Mouse (Mus musculus): ENCODE results near the gene Wnt5a.

The Wnt5a gene

DNA sequence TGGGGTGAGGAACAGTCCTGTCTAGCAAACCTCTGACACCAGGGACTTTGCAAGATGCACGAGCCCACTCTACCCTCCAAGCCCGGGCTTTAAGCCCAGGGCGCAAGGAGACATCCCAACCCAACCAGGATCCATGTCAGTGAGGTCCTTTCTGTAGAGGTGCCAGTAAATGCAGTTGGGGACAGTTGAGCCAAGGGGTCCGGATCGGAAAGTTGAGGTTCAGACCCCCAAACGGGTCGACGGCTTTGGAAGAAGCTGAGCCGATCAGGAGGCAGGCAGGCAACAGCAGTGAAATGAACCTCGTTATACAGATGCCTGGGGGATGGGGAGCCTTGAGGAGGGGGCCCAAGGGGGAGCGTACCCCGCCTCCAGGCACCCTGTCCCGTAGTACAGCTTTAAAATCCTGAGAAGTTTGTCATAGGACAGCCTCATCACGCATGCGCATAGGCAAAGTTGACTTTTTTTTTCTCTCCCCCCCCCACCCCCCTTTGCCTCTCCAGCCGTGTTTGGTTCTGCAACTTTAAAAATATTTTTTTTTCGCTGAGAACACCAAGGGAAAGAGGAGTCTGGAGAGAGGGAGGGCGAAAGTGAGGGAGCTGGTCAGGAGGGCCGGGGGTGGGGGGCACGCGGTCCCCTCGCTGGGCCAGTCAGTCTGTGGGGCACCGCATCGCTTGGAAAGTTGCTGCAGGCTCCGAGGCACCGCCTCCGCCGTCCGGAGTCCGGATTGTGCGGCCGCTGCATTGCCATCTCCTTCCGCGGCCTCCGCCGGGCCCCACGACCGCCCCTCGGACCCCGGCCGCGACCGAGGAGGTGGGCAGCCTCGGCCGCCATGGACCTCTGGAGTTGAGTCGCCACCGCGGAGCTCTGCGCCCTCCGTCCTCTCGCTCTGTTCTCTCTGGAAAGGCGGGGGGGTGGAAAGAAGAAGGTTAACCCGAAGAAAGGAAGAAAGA lies at the start of gene Wnt5a:
Gene Wnt5a (plus strand): TSS at position 650 of the 950 bp plus-strand sequence.
- DNase-seq (ENCODE audit: low spot score in 2 of 2), result no peak

- DNase-seq (ENCODE audit: low spot score in 2 of 2), result no peak
These were observed 48.0 kb upstream of the Wnt5a start for GRCm38 (mm10) chr14:28456372-28457076.

GRCm38 (mm10) chr14:28457428-28457827 lies 47.1 kb upstream of the Wnt5a start:
- no peak for DNase-seq (ENCODE audit: low spot score in 2 of 2)

DNA sequence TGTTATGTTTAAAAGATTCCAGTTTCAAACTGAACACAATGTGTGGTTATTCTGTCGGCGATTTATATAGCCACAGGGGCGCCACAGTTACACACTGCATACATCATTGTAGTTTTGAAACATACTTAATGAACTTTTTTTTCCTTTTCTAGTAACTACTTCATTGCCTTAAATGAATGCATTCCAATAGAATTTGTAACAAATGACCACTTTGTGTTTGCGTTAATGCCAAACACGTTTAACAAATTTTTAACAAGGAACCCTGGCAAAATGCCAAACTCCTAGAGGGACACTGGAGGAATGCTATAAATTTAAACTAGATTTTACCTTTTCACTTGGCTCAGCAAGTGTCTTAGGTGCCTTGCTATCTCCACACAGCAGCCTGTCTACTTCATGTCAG lies 36.6 kb upstream of the Wnt5a start:
- no peak for DNase-seq (ENCODE audit: low spot score in 2 of 2)

- no peak for DNase-seq (ENCODE audit: low spot score in 2 of 2)
These were observed 34.9 kb upstream of the Wnt5a start for GRCm38 (mm10) chr14:28469696-28470095.

DNA sequence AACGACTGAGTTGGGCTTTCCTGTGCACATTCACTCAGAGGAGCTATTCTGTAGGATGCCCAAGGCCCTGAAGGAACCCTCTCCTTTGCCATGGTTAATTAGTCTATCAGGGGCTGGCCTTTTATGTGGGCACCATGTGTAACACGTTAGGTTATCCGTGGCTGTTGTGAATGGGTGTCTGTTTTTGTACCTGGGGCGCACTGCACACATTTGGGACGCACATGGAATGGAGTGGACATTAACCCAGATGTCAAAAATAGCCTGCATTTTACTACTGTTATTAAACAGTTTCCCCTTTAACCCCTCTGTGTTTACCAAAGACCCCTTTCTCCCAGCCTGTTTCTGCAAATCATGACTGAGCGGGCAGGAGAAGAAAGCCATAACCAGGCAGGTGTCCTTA lies 34.3 kb upstream of the Wnt5a start:
- DNase-seq (ENCODE audit: low spot score in 2 of 2), result no peak

DNA sequence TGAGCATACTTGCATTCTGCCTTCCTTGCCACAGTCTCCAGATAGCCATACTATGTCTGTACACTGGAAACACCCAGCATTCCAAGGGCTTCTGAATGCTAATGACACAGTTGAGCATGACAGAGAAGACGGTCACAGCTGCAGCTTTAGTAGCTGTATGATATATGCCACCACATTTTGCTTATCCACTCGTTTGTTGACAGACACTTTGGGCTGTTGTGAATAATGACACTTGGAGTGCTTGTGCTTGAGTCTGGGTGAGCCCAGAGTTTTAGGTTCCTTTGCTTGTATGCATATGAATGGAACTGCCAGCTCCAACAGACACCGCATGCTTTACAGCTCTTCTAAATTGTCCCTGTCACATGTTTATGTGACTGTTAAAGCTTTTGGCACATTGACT lies 29.5 kb upstream of the Wnt5a start:
- DNase-seq (ENCODE audit: low spot score in 2 of 2), result no peak

DNA sequence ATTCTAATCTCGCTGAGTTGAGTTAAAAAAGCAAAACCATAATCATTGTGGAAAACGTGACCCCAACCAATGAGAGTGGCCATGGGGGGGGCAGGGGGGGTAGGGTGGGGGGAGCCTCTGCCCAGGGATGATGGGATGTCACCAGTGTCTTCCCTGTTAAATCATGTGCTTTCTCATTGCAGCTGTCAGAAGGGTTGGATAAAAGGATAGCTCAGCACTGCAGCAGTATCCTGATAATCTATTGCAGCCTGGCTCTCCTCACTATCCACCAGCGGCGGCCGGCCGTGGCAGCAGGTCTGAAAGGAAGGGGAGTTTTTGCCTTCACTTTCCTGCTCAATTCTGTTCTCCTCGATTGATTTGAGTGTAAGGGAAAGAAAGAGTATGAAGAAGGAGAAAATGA lies 29.1 kb upstream of the Wnt5a start:
- DNase-seq (ENCODE audit: low spot score in 2 of 2), result no peak

- DNase-seq (ENCODE audit: low spot score in 2 of 2), result no peak
These were observed 27.8 kb upstream of the Wnt5a start for GRCm38 (mm10) chr14:28476746-28477145.

- DNase-seq (ENCODE audit: low spot score in 2 of 2), result no peak
These were observed 23.7 kb upstream of the Wnt5a start for GRCm38 (mm10) chr14:28480866-28481265.

- no peak for DNase-seq (ENCODE audit: low spot score in 2 of 2)
These were observed 10.7 kb upstream of the Wnt5a start for GRCm38 (mm10) chr14:28493806-28494205.

- DNase-seq (ENCODE audit: low spot score in 2 of 2), result no peak
These were observed 10.3 kb upstream of the Wnt5a start for GRCm38 (mm10) chr14:28494273-28494672.

- DNase-seq (ENCODE audit: low spot score in 2 of 2), result no peak
These were observed 3.2 kb upstream of the Wnt5a start for GRCm38 (mm10) chr14:28501216-28501878.

DNA sequence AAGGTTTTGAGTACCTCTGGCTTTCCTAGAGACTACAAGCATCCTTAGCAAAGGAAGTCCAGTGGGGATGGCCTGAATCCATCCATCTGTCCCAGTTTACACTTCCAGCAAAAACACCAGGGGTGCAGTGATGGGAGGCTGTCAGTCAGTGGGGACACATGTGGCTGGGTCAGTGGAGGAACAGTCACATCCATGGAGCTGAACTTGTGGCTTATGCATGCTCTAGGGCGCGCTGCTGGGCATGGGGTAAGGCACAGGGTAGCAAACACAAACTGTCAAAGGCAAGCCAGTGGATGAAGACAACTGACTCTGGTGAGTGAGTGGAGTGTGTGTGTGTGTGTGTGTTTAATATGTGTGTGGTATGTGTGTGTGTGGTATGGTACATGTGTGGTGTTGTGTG lies 1.3 kb upstream of the Wnt5a start:
- no peak for DNase-seq (ENCODE audit: low spot score in 2 of 2)

DNA sequence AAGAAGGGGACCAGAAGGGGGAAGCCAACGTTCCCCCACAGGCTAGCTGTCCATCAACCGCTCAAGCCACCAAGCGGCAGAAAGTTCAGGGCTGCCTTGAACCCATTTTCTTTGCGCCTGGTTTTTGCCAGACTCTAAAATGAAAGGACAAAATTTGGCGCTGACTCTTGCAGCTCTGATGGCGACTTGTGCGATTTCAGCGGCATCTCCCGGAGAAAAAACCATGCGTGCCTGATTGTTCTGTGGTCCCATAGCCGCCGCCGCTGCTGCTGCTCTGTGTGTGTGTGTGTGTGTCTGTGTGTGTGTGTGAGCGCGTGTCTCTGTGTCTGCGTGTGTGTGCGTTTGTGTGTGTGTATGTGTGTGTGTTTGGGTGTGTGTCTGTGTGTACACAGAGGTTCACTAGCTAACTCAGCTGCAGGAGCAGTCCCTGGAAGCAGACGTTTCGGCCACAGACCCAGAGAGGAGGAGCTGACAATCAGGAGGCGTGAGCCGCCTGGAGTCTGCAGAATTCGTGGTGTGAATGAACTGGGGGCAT lies 568 bp downstream of the Wnt5a start:
- no peak for DNase-seq (ENCODE audit: low spot score in 2 of 2)

- no peak for DNase-seq (ENCODE audit: low spot score in 2 of 2)
These were observed 1.2 kb downstream of the Wnt5a start for GRCm38 (mm10) chr14:28505586-28506375.

- no peak for DNase-seq (ENCODE audit: low spot score in 2 of 2)
These were observed 1.9 kb downstream of the Wnt5a start for GRCm38 (mm10) chr14:28506376-28506831.

DNA sequence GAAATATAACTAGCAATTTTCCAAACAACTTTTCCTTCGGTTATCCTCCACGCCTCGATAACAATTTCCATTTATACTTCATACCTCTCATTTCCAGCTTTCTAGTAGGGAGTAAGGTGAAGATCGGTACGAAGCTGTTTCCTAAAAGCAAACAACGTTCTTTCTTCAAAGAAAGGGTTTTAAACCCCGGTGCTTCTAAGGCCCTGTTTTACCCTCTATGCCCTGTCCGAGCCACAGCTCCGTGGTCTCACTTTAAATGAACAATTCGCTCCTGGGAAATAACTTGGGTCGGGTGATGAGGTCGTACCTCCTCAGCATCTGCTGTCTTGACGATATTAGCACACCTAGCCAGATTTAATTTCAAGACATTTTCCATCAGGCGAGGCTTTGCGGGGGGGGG lies 2.5 kb downstream of the Wnt5a start:
- DNase-seq (ENCODE audit: low spot score in 2 of 2), result no peak

- no peak for DNase-seq (ENCODE audit: low spot score in 2 of 2)
These were observed 2.9 kb downstream of the Wnt5a start for GRCm38 (mm10) chr14:28507471-28507870.

GRCm38 (mm10) chr14:28508288-28509258 lies 4.0 kb downstream of the Wnt5a start:
- DNase-seq (ENCODE audit: low spot score in 2 of 2), result no peak
